Mouse (Mus musculus) NIH3T3 (cell line): ENCODE results near the gene Tent5a.

ENCODE experiments used
- DNase-seq: peaks from one replicate; pipeline ENCODE4 v3.0.0-alpha.2; 2012; ENCODE audit warnings: low read depth

Gene Tent5a

GRCm38 (mm10) chr9:85327242-85328211, at the start of gene Tent5a:
Gene Tent5a (minus strand): TSS chr9:85327348.
- DNase-seq: peak; percentile 81

GRCm38 (mm10) chr9:85376643-85377307, 49.6 kb upstream of the Tent5a start:
- DNase-seq: no peak

GRCm38 (mm10) chr9:85375152-85375551, 48.0 kb upstream of the Tent5a start:
- DNase-seq: peak; percentile 2

- DNase-seq: no peak
Measured at GRCm38 (mm10) chr9:85372034-85372433, 44.9 kb upstream of the Tent5a start.

- no peak for DNase-seq
Measured at GRCm38 (mm10) chr9:85369512-85369911, 42.4 kb upstream of the Tent5a start.

- DNase-seq: peak; percentile 66
Measured at GRCm38 (mm10) chr9:85357154-85357860, 30.2 kb upstream of the Tent5a start.

- DNase-seq: no peak
Measured at GRCm38 (mm10) chr9:85355559-85355958, 28.4 kb upstream of the Tent5a start.

GRCm38 (mm10) chr9:85347823-85348523, 20.8 kb upstream of the Tent5a start:
- DNase-seq: peak; percentile 8

GRCm38 (mm10) chr9:85342892-85343785, 16.0 kb upstream of the Tent5a start:
- DNase-seq: peak; percentile 20

GRCm38 (mm10) chr9:85340303-85340702, 13.2 kb upstream of the Tent5a start:
- DNase-seq: no peak

GRCm38 (mm10) chr9:85336046-85336445, 8.9 kb upstream of the Tent5a start:
- DNase-seq: no peak

- DNase-seq: no peak
Measured at GRCm38 (mm10) chr9:85331521-85331920, 4.4 kb upstream of the Tent5a start.

GRCm38 (mm10) chr9:85328259-85328658, 1.1 kb upstream of the Tent5a start:
- DNase-seq: peak; percentile 88

- peak; percentile 4 for DNase-seq
Measured at GRCm38 (mm10) chr9:85326292-85327241, 581 bp downstream of the Tent5a start.

- no peak for DNase-seq
Measured at GRCm38 (mm10) chr9:85325201-85325868, 1.8 kb downstream of the Tent5a start.

- no peak for DNase-seq
Measured at GRCm38 (mm10) chr9:85324158-85324875, 2.8 kb downstream of the Tent5a start.

GRCm38 (mm10) chr9:85320167-85320951, 6.8 kb downstream of the Tent5a start:
- no peak for DNase-seq
